Mouse (Mus musculus): ENCODE data around the gene Thap12. TPM values are rescaled to one million over a fixed set of nuclear protein-coding genes. Genes with fewer than 3 reads are reported as not detected.

Thap12 gene
- total RNA-seq (2023) = 42.6 to 50.7 TPM (median 47.5 TPM) in 4 replicates

GRCm38 (mm10) chr7:98702283-98703240 lies at the start of gene Thap12:
Gene Thap12 (plus strand): TSS chr7:98703103.

GRCm38 (mm10) chr7:98656531-98657221 lies 46.2 kb upstream of the Thap12 start, which contains the start of gene Emsy:
Gene Emsy (minus strand): TSS chr7:98656783.

Other genes starting within 250 kb of the Thap12 start
- gene Lrrc32, start 213.8 kb upstream of the Thap12 start, total RNA-seq (2023) = 1.9 to 2.6 TPM (median 2.1 TPM) in 4 replicates
- gene Emsy, start 46.3 kb upstream of the Thap12 start, total RNA-seq (2023) = 69.3 to 86.5 TPM (median 74.5 TPM) in 4 replicates
- gene Wnt11, start 132.0 kb downstream of the Thap12 start, total RNA-seq (2023) = 0.83 TPM in 1 of 4 replicates, not detected in the others